Mouse (Mus musculus) thymus, adult 2 months (tissue): Measurements from ENCODE around the gene Dusp22.

Source experiments
- CTCF ChIP-seq: fragments of 200-500 bp; IDR thresholded peaks from 2 replicates; pipeline ENCODE4 v1.5.1; 2012; ENCODE audit warnings: mild to moderate bottlenecking, control low read depth, low read length, moderate library complexity, borderline replicate concordance; ENCODE audit not compliant: control insufficient read depth, poor library complexity, insufficient read depth; ENCODE audit errors: extremely low read depth
- POLR2A ChIP-seq: fragments of 200-500 bp; IDR thresholded peaks from 2 replicates; pipeline ENCODE4 v1.6.1; 2012; ENCODE audit warnings: mild to moderate bottlenecking, low read length, control low read depth, moderate library complexity; ENCODE audit not compliant: control insufficient read depth, poor library complexity, insufficient read depth; ENCODE audit errors: extremely low read depth

- TF ChIP-seq CTCF (no peak), POLR2A (no peak)
Measured at GRCm38 (mm10) chr13:30742411-30742970, 82.7 kb downstream of the Dusp22 start.
